Mouse (Mus musculus) stomach, postnatal 0 days (tissue): ENCODE measurements around the gene Git2. TPM values are rescaled to one million over a fixed set of nuclear protein-coding genes. Genes with fewer than 3 reads are reported as not detected.

Experiments used
- ATAC-seq: fragments of 200-750 bp; cut with Nextera tagmentation; 2 replicates; pipeline ENCODE4 v1.8.0; 2017; ENCODE audit not compliant: low FRiP score, low TSS enrichment
- DNase-seq: peaks from one replicate; pipeline ENCODE4 v3.0.0-alpha.2; 2016; ENCODE audit warnings: low spot score
- H3K27ac ChIP-seq: fragments of 300-500 bp; sonication (generic); replicated peaks from 2 replicates; pipeline ENCODE4 v1.5.1; 2014; ENCODE audit warnings: mild to moderate bottlenecking, control low read depth
- H3K27me3 ChIP-seq: fragments of 300-500 bp; sonication (generic); 2 replicates; pipeline ENCODE4 v1.6.1; 2014; ENCODE audit warnings: low read length; ENCODE audit not compliant: control insufficient read depth, insufficient read depth
- H3K36me3 ChIP-seq: fragments of 300-500 bp; sonication (generic); 2 replicates; pipeline ENCODE4 v1.6.1; 2014; ENCODE audit warnings: low read length, mixed read lengths; ENCODE audit not compliant: control insufficient read depth, insufficient read depth
- H3K4me1 ChIP-seq: fragments of 300-500 bp; sonication (generic); replicated peaks from 2 replicates; pipeline ENCODE4 v1.6.1; 2014; ENCODE audit warnings: antibody characterized with exemption; ENCODE audit not compliant: control insufficient read depth, insufficient read depth
- H3K4me2 ChIP-seq: fragments of 300-500 bp; sonication (generic); replicated peaks from 2 replicates; pipeline ENCODE4 v1.6.1; 2014; ENCODE audit warnings: low read depth, mild to moderate bottlenecking, control low read depth, moderate library complexity
- H3K4me3 ChIP-seq: fragments of 300-500 bp; sonication (generic); 2 replicates; pipeline ENCODE4 v1.5.1; 2014; ENCODE audit warnings: low read depth, low read length, control low read depth
- H3K9ac ChIP-seq: fragments of 300-500 bp; sonication (generic); 2 replicates; pipeline ENCODE4 v1.6.1; 2014; ENCODE audit warnings: mild to moderate bottlenecking, low read length, control low read depth, mixed read lengths
- H3K9me3 ChIP-seq: fragments of 300-500 bp; sonication (generic); 2 replicates; pipeline ENCODE4 v1.6.1; 2016; ENCODE audit warnings: low read length; ENCODE audit not compliant: control insufficient read depth
- CTCF ChIP-seq: IDR thresholded peaks from 2 replicates; pipeline ENCODE4 v1.5.1; 2016; ENCODE audit warnings: antibody characterized with exemption, low read depth, mild to moderate bottlenecking, moderate library complexity
- EP300 ChIP-seq: optimal IDR thresholded peaks from 2 replicates; pipeline ENCODE3; 2016; ENCODE audit warnings: antibody characterized with exemption
- WGBS: fragments of 180-500 bp; shearing (Covaris S2); extraction: QIAGEN DNeasy Blood & Tissue Kit; methylation state at CpG from one replicate; pipeline ENCODE4 v1.1.7; 2014; 5-methylcytosine and 5-hydroxymethylcytosine counted together
- polyA plus RNA-seq: library from polyadenylated mRNA; unstranded; fragments of >200 nt; fragmentation: Nextera tagmentation; extraction: Ambion mirVana; gene quantifications from 2 replicates; pipeline ENCODE4 v1.2.1, GENCODE M21; 2015

Gene Git2
- polyA plus RNA-seq, 1 experiment from 2014 or later = 14.2 TPM

DNA sequence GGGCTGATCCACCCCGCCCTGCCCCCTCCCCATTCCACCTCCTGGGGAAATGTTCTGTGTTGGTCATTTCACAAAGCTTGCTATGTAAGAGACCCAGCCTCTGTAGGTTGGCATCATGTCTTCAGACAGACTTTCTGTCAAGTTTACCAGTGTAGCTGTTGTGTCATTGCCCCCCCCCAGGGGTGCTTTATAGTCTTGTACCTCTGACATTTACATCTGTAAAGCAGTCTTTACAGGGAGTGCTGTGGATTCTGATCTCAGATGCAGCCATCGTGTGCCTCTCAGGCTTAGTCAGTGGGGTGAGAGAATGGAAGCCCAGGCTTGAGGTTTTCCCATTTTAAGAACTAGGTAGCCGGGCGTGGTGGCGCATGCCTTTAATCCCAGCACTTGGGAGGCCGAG, 26.5 kb upstream of the Git2 start:
- no peak for ATAC-seq

DNA sequence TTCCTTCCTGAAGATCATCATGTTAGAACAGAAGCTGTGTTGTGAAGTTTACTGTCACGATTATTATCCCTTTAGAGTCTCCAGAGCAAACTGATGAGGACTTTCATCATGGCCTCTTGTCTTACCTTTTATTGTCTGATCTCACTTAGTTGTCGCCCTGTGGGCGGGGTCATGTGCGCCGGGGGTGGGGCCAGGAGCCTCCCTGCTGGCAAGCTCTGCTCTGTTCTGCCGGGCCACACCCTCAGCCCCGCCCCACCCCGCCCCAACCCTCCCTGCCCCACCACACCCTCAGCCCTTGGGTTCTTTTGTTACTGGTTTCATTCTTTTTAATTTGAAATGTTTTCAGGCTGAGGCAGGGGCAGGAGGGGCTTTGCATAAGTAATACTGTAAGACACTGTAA, 25.7 kb upstream of the Git2 start:
- 26% methylated on average over 8 of the region's 8 CpGs for WGBS
- Histone ChIP-seq H3K4me3 (no peak overlapping the region), H3K27ac (no peak overlapping the region), H3K27me3 (no peaks in the 10 kb centered on the region), H3K9me3 (no peaks in the 10 kb centered on the region), H3K36me3 (peaks cover 19% of the 10 kb centered on the region), H3K4me2 (no peak overlapping the region), H3K4me1 (no peaks in the 10 kb centered on the region), H3K9ac (no peak overlapping the region)
- ATAC-seq (no peak), DNase-seq (peak; percentile 74)
- TF ChIP-seq EP300 (no peak), CTCF (no peak)

More for the DNA sequence above, 26.5 kb upstream of the Git2 start:
- no peaks in the 10 kb centered on the region for H3K27me3 ChIP-seq
- WGBS = 93% methylated on average over 6 of the region's 6 CpGs
- H3K4me1 ChIP-seq = no peaks in the 10 kb centered on the region
- no peak overlapping the region for H3K4me2 ChIP-seq
- H3K9me3 ChIP-seq = no peaks in the 10 kb centered on the region
- H3K9ac ChIP-seq = no peak overlapping the region
- no peak for DNase-seq
- TF ChIP-seq CTCF (no peak), EP300 (no peak)
- H3K36me3 ChIP-seq = peaks cover 19% of the 10 kb centered on the region
- H3K27ac ChIP-seq = no peak overlapping the region
- no peak overlapping the region for H3K4me3 ChIP-seq

GRCm38 (mm10) chr5:114799848-114800247, 24.5 kb upstream of the Git2 start:
- Histone ChIP-seq H3K27me3 (no peaks in the 10 kb centered on the region), H3K9me3 (no peaks in the 10 kb centered on the region), H3K4me1 (no peaks in the 10 kb centered on the region), H3K9ac (no peak overlapping the region), H3K4me2 (no peak overlapping the region), H3K36me3 (peaks cover 19% of the 10 kb centered on the region), H3K4me3 (no peak overlapping the region), H3K27ac (no peak overlapping the region)
- WGBS = 74% methylated on average over 11 of the region's 11 CpGs
- DNase-seq (no peak), ATAC-seq (peak; percentile 39; the same call in 1 of the 2 replicates)
- no peak for TF ChIP-seq EP300
- TF ChIP-seq CTCF = no peak

DNA sequence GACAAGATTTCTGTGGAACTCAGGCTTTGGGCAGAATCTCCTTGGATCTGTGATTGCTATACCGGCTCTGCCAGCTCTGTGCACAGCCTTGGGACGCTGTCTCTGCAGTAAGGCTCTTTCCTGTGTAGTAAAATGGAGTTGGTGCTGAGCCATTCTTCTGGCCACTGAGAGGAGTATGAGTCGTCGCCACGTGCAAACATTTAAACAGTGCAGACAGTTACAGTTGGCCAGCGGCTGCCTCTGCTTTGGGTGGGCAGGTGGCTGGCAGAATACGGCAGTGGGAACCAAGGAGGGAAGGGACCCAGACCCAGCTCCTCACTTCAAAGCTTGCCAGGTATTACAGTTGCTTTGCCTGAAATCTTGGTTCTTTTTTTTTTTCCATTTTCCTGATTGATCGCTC, 21.9 kb upstream of the Git2 start:
- H3K4me2 ChIP-seq = no peak overlapping the region
- no peak overlapping the region for H3K4me3 ChIP-seq
- no peak overlapping the region for H3K9ac ChIP-seq
- TF ChIP-seq EP300 (no peak), CTCF (no peak)
- WGBS = 81% methylated on average over 8 of the region's 8 CpGs
- H3K36me3 ChIP-seq = peaks cover 18% of the 10 kb centered on the region
- ATAC-seq = no peak
- no peaks in the 10 kb centered on the region for H3K4me1 ChIP-seq
- DNase-seq = no peak
- no peaks in the 10 kb centered on the region for H3K9me3 ChIP-seq
- H3K27me3 ChIP-seq = no peaks in the 10 kb centered on the region
- H3K27ac ChIP-seq = no peak overlapping the region

- TF ChIP-seq CTCF (no peak), EP300 (no peak)
- no peaks in the 10 kb centered on the region for H3K9me3 ChIP-seq
- 0 out of 2 replicates have a peak, but pooled peaks have one; percentile 26 for ATAC-seq
- peaks cover 21% of the 10 kb centered on the region for H3K36me3 ChIP-seq
- no peaks in the 10 kb centered on the region for H3K27me3 ChIP-seq
- peak overlapping the region; percentile 54 for H3K4me2 ChIP-seq
- 13% methylated on average over 40 of the region's 40 CpGs for WGBS
- no peak overlapping the region for H3K9ac ChIP-seq
- no peaks in the 10 kb centered on the region for H3K4me1 ChIP-seq
- H3K27ac ChIP-seq = no peak overlapping the region
- H3K4me3 ChIP-seq = peak overlapping the region; percentile 23
- peak; percentile 65 for DNase-seq
Measured at GRCm38 (mm10) chr5:114796299-114797012, 21.1 kb upstream of the Git2 start.

DNA sequence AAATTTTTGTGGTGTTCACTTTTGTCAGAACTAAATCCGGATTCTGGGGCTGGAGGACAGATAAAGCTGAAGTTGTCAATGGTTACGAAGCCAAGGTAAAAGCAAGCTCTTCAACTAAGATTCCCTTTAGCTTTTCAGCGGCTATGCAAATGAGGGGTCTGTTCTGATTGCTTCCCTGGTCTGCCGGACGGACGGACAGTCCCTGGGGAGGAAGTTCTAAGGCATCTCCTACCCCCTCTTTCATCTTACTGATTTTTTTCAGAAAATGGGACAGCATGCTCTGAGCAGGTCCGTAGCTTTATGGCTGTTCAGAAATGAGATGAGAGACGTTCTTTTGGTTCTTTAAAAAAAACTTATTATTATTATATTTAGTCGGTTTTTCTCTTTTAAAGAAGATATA, 20.3 kb upstream of the Git2 start:
- DNase-seq (no peak), ATAC-seq (no peak)
- no peak overlapping the region for H3K27ac ChIP-seq
- peaks cover 23% of the 10 kb centered on the region for H3K36me3 ChIP-seq
- WGBS = 83% methylated on average over 9 of the region's 9 CpGs
- H3K9ac ChIP-seq = no peak overlapping the region
- TF ChIP-seq CTCF (no peak), EP300 (no peak)
- no peaks in the 10 kb centered on the region for H3K27me3 ChIP-seq
- no peak overlapping the region for H3K4me2 ChIP-seq
- H3K4me3 ChIP-seq = no peak overlapping the region
- no peaks in the 10 kb centered on the region for H3K4me1 ChIP-seq
- H3K9me3 ChIP-seq = no peaks in the 10 kb centered on the region
